Mouse (Mus musculus) liver, embryonic 14.5 days (tissue): ENCODE measurements around the gene Itpr1.

Experiments
- CTCF ChIP-seq: IDR thresholded peaks from 2 replicates; pipeline ENCODE4 v1.5.1; 2016; ENCODE audit warnings: antibody characterized with exemption, low read depth, control low read depth
- EP300 ChIP-seq: IDR thresholded peaks from 2 replicates; pipeline ENCODE4 v1.6.1; 2016; ENCODE audit warnings: antibody characterized with exemption, low read depth

DNA sequence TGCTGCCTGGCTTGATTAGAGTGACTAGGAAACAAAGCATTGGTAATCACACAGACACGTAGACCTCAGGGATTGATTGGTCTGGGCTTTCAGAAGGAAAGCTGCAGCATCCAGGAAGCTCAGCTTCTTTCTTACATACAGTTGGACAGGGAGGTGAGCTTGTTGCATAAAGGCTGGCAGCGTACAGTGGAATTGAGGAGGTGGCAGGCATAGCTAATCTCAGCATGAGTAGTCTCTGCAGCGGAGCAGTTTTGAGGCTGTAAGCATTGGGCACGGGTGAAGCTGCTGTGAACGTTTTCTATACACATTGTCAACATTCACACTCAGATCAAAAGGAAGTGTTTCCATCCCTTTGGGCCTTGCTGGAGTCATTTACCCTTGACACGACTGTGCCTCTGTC lies 124.4 kb downstream of the Itpr1 start:
- TF ChIP-seq CTCF (no peak), EP300 (no peak)
